Mouse (Mus musculus) hematopoietic stem cell, adult 5-6 weeks (primary cell): ENCODE results near the gene Ddx39. TPM values are rescaled to one million over a fixed set of nuclear protein-coding genes. Genes with fewer than 3 reads are reported as not detected.
A peak's percentile ranks its signal among the peaks of the same experiment; 100 is the strongest.

Experiments used
- ATAC-seq, 2 experiments: fragments of 125-278 bp in 1 of 2; replicated peaks in 1 of 2; 2 replicates each; pipeline ENCODE4 v1.8.0; 2016 to 2017; ENCODE audit warnings: inconsistent platforms in 2 of 2, mild to moderate bottlenecking in 2 of 2, moderate number of reproducible peaks in 2 of 2, low read depth in 1 of 2, moderate TSS enrichment in 1 of 2; ENCODE audit not compliant: low FRiP score in 2 of 2, poor library complexity in 2 of 2, severe bottlenecking in 2 of 2, insufficient read depth in 1 of 2, low TSS enrichment in 1 of 2
- total RNA-seq: library from RNA; stranded (forward); fragments of 172-1452, 232-1000 nt; gene quantifications from 2 replicates; pipeline ENCODE4 v1.2.3, GENCODE M21; 2017

Ddx39 gene
- total RNA-seq, 1 experiment from 2014 or later = 61.0 TPM

GRCm38 (mm10) chr8:83697374-83698220 is 17.4 kb upstream of the Ddx39 start:
- no peak for ATAC-seq

GRCm38 (mm10) chr8:83698291-83698660 is 16.7 kb upstream of the Ddx39 start:
- peak; percentile 31 to 57; a peak in 2 of 4 replicates for ATAC-seq

- ATAC-seq = peak; percentile 33 to 51
These were observed 16.1 kb upstream of the Ddx39 start, which contains the start of gene Pkn1 for GRCm38 (mm10) chr8:83698661-83699453. Gene Pkn1 (minus strand): TSS chr8:83699179.

- no peak for ATAC-seq
These were observed 15.4 kb upstream of the Ddx39 start for GRCm38 (mm10) chr8:83699566-83699965.

- ATAC-seq = no peak
These were observed 14.4 kb upstream of the Ddx39 start for GRCm38 (mm10) chr8:83700423-83701085.

GRCm38 (mm10) chr8:83703426-83703825 is 11.6 kb upstream of the Ddx39 start:
- ATAC-seq = no peak

GRCm38 (mm10) chr8:83706411-83706810 is 8.6 kb upstream of the Ddx39 start:
- ATAC-seq = no peak

GRCm38 (mm10) chr8:83707554-83707953 is 7.4 kb upstream of the Ddx39 start:
- ATAC-seq = no peak

GRCm38 (mm10) chr8:83714676-83715030 is 324 bp upstream of the Ddx39 start:
- ATAC-seq = no peak; a peak in 1 of 4 replicates

- no peak for ATAC-seq
These were observed 794 bp downstream of the Ddx39 start for GRCm38 (mm10) chr8:83715771-83716170.

- ATAC-seq = no peak
These were observed 1.6 kb downstream of the Ddx39 start for GRCm38 (mm10) chr8:83716563-83716962.

GRCm38 (mm10) chr8:83719048-83719447 is 4.1 kb downstream of the Ddx39 start:
- no peak for ATAC-seq

GRCm38 (mm10) chr8:83719693-83720092 is 4.7 kb downstream of the Ddx39 start:
- no peak for ATAC-seq

GRCm38 (mm10) chr8:83721405-83722025 is 6.5 kb downstream of the Ddx39 start:
- ATAC-seq = no peak

- ATAC-seq = no peak
These were observed 7.7 kb downstream of the Ddx39 start for GRCm38 (mm10) chr8:83722631-83723030.

GRCm38 (mm10) chr8:83723447-83724083 is 8.6 kb downstream of the Ddx39 start:
- no peak for ATAC-seq
